Mouse (Mus musculus) embryonic fibroblast, embryonic 13.5 days (primary cell): ENCODE measurements around the gene Tnfrsf13b. TPM values are rescaled to one million over a fixed set of nuclear protein-coding genes. Genes with fewer than 3 reads are reported as not detected.
A peak's percentile ranks its signal among the peaks of the same experiment; 100 is the strongest.
"Not testable (repeated sequence)": the region's sequence is repeated elsewhere in the genome, so short reads cannot be mapped to it uniquely, and the experiment has no call there.

Experiments
- H3K27ac ChIP-seq: 2 replicates; pipeline ENCODE4 v1.5.1; 2012; ENCODE audit warnings: low read length, control low read depth, inconsistent platforms; ENCODE audit not compliant: insufficient read depth
- H3K4me1 ChIP-seq: 2 replicates; pipeline ENCODE4 v1.6.1; 2011; ENCODE audit warnings: low read length; ENCODE audit not compliant: control insufficient read depth, insufficient read depth
- H3K4me3 ChIP-seq: 2 replicates; pipeline ENCODE4 v1.5.1; 2011; ENCODE audit warnings: mild to moderate bottlenecking, control low read depth, low read length; ENCODE audit not compliant: insufficient read depth
- CTCF ChIP-seq: IDR thresholded peaks from 2 replicates; pipeline ENCODE4 v1.5.1; 2011; ENCODE audit warnings: mild to moderate bottlenecking, control low read depth, low read length, moderate library complexity, borderline replicate concordance; ENCODE audit not compliant: insufficient read depth
- POLR2A ChIP-seq: IDR thresholded peaks from 2 replicates; pipeline ENCODE4 v1.6.1; 2011; ENCODE audit warnings: low read depth, mild to moderate bottlenecking, control low read depth, low read length, moderate library complexity
- polyA plus RNA-seq: library from polyadenylated mRNA; stranded (reverse); fragments of >200 nt; gene quantifications from 2 replicates; pipeline ENCODE4 v1.2.4, GENCODE M21; 2011; ENCODE audit warnings: low read depth; ENCODE audit not compliant: missing spikeins, insufficient read length

Gene Tnfrsf13b
- polyA plus RNA-seq, 1 experiment = not detected

DNA sequence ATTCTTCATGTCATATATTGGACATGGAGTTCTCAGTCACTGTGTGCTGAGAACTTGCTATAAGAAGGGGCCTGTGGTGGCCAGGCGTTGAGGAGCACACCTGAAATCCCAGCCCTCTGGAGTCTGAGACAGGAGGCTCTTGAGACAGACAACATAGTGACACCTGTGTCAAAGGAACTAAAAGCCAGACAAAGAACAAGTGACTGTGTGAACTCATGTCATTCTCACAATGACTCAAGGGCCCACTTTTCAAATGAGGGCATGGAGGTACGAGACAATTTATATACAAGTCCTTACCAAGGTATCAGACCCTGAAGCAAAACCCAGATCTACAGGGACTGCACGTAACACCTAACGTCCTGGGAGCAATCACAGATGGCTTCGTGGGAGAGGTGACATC is 585 bp upstream of the Tnfrsf13b start:
- Histone ChIP-seq H3K4me3 (no peak overlapping the region), H3K4me1 (no peaks in the 10 kb centered on the region), H3K27ac (no peak overlapping the region)
- TF ChIP-seq CTCF = no peak
- no peak for TF ChIP-seq POLR2A

DNA sequence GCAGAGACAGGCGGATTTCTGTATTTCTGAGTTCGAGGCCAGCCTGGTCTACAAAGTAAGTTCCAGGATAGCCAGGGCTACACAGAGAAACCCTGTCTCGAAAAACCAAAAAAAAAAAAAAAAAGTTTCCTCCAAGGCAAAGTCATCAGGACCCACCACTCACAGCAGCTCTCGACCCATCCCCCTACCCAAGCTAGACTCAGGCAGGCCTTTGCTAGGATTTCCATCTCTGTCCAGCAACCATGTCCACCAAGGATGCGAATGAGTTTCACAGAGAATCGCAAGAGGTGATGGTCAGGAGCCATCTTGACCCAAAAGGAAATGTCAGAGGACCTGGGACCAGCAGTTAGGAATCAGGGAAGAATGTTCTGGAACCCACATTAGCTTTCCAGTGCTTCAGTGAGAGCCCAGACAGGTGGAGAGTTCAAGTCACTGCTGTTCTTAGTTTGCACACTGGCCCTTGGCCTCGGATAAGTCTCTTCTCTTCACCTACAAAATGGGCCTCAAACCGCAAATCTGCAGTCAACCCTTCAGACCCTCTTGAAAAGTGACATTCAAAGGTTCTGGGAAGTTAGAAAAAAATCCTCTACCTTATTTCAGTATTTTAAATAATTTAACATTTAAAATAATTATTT is 983 bp downstream of the Tnfrsf13b start:
- H3K4me1 ChIP-seq = no peaks in the 10 kb centered on the region
- H3K27ac ChIP-seq = no peak overlapping the region
- TF ChIP-seq POLR2A = no peak
- TF ChIP-seq CTCF = no peak
- H3K4me3 ChIP-seq = no peak overlapping the region

DNA sequence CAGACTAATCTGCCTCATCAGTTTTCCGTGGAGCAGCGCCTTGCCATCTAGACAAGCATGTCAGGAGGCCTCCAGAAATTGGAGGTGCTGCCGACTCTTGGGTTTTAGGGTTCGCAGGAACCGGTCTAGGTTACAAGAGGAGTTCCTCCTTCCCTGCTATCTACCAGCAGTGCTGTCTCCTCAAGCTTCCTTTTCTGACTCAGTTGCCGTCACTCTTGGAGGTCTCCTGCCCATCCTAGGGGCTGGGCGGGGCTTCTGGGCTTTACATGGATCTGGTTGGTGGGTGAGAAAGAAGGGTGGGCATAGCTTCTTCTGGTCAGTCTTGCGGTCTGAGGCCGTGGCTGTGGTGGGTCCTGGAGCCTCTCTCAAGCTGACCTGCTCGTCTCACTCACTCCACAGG is 2.8 kb downstream of the Tnfrsf13b start:
- Histone ChIP-seq H3K4me1 (no peaks in the 10 kb centered on the region), H3K27ac (no peak overlapping the region), H3K4me3 (no peak overlapping the region)
- no peak for TF ChIP-seq CTCF
- TF ChIP-seq POLR2A = no peak

DNA sequence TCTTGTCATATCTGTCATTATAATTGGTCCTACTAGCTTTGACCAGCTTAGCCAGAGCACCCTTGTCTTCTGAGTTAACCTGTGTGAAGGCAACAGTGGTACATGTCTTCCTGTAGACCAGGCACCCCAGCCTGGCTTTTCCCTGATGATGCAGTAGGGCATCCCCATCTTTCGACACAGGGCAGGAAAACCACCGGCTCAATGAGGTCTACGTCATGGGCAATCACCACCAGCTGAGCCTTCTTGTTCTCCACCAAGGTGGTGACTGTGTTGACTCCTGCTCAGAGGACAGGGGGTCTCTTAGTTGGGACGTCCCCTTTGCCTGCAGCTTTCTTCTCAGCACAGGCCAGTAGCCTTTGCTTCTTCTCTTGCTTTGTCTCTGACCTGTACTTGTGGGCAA is 4.1 kb downstream of the Tnfrsf13b start:
- H3K4me3 ChIP-seq, H3K27ac ChIP-seq, H3K4me1 ChIP-seq: not testable (repeated sequence)

DNA sequence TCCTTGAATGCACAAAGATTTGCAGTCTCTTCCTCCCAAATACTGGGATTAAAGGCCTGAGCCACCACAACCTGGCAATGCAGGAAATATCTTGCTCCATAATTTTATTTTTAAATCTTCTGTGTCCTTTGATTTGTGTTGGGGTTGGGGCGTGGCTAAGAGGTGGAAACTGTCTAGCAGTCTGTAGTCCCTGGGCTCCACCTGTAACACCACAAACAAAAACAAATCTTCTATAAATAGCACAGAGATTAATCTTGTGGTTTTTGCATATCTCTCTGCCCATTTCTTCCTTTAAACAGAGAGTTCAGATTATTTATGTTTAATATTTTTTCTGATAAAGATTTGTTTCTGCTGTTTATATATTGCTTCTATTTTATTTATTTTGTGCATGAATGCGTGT is 6.4 kb downstream of the Tnfrsf13b start:
- Histone ChIP-seq H3K27ac (no peak overlapping the region), H3K4me1 (no peaks in the 10 kb centered on the region), H3K4me3 (no peak overlapping the region)
- TF ChIP-seq CTCF (no peak), POLR2A (no peak)

DNA sequence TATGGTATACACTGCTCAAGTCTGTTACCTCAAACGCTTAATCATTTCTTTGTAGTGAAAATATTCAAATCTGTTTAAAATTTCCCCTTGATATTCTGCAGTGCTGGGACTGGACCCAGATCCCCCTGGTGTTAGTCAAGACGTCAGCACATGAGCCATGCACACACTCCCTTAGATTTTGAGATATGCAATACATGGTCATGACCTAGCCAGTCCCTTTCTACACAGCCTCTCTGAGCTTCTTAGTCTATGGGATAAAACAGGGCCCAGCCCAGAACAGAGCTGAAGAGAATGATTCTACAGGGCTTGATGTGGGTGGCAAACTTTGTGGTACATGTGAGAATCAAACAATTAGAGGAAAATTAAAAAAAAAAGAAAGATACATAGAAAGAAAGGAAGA is 15.1 kb downstream of the Tnfrsf13b start:
- TF ChIP-seq POLR2A = no peak
- TF ChIP-seq CTCF = no peak
- Histone ChIP-seq H3K4me1 (no peaks in the 10 kb centered on the region), H3K4me3 (no peak overlapping the region), H3K27ac (no peak overlapping the region)

DNA sequence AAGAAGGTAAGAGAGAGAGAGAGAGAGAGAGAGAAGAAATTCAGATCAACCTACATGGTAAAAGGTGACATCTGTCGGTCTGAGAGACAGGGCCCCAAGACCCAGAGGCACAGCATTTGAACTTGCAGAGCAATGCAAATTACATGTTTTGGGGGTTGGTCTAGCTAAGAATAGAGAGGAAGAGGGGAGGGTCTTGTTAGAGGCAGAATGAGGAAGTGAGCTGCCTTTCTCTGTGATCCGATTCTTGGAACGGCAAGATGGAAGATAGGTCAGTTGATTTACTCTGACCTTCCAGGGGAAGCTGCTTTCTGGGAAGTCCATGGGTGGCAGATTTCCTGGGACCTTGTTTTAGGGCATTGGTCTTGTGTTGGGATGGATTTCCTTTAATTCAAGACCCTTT is 15.7 kb downstream of the Tnfrsf13b start:
- no peaks in the 10 kb centered on the region for H3K4me1 ChIP-seq
- TF ChIP-seq CTCF (no peak), POLR2A (no peak)
- no peak overlapping the region for H3K27ac ChIP-seq
- no peak overlapping the region for H3K4me3 ChIP-seq

DNA sequence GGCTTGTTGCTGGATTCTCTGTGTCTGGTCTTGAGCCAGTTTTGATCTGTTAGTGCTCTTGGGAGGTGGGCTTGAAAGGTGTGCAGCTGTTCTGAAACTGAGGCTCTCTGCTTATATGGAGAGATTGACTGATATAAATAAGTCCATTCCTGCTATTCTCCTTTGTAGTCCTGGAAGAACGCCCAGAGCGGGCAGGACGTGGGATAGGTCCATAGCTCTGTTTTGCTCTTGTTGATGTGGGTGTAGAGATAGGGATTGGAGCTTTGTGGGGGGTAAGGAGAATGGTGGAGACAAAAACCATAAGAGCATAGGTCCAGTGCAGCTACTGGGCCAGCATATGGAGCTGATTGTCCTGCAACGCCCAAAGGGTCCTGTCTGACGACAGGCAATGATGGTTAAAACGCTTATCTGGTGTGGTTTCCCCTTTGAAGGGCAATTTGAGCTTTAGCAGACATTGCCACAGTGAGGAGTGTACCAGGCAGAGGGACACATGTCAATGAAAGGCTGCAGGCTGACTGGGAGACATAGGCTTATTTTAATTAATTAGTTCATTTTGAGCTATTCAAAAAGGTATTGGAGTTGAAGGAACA is 16.5 kb downstream of the Tnfrsf13b start:
- Histone ChIP-seq H3K4me1 (no peaks in the 10 kb centered on the region), H3K27ac (no peak overlapping the region), H3K4me3 (no peak overlapping the region)
- TF ChIP-seq POLR2A = no peak
- TF ChIP-seq CTCF = no peak

DNA sequence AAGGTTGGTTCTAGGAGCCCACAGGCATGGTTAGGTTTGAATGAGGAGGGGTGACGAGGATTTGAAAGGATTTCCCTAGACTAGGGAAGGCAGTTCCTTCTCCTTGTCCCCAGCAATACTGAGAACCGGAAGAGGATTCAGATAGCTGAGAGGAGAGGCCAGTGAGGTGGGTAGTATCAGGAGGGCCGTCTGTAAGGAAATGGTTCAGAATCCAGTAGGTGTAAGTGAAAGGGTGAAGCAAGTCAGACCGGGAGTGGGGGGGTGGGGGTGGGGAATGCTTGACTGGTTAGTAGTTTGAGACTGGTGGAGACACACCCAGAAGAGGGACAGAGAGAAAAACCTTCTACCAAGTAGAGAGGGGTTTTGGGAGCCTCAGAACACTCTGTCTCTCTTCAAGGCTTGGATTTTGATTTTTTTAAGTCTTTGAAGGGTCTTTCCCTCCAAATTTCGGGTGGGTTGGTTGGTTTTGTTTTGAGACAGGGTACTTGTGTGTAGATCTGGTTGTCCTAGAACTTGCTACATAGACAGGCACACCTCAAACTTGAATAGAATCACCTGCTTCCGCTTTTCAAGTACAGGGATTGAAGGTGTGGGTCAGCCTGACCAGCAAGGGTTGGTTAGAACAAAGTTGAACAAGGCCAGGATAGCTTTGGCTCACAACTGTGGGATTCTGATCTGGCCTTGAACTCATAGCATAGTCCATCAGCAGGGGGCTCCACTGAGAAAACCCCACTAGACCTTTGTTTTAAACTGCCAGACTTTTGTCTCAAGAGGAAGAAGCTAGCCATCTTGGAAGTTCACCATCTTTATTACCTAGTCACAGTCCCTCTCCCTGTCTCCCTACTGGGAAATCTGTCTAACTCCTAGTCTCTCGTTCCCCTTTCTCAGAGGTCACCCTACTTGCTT is 17.3 kb downstream of the Tnfrsf13b start:
- Histone ChIP-seq H3K4me3 (no peak overlapping the region), H3K27ac (no peak overlapping the region), H3K4me1 (no peaks in the 10 kb centered on the region)
- TF ChIP-seq POLR2A (no peak), CTCF (no peak)

DNA sequence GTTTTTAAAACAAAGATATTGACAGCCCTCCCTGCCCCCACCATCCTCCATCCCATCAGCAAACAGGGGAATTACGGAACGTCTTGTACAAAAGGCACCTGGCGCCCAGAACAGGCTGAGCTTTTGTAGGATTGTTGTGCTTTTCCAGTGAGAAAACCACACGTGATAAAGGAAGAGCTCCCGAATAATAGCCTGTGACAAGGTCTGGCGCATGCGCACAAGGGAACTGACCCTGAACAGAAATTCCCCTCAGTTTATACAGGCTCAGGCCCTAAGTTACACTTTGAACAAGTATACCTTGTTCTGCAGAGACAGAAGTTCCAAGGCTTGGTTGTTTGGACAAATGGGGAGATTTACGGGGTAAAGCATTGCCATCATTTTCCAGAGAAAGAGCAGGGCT is 19.0 kb downstream of the Tnfrsf13b start:
- Histone ChIP-seq H3K4me3 (no peak overlapping the region), H3K4me1 (no peaks in the 10 kb centered on the region), H3K27ac (no peak overlapping the region)
- TF ChIP-seq POLR2A = no peak
- no peak for TF ChIP-seq CTCF

DNA sequence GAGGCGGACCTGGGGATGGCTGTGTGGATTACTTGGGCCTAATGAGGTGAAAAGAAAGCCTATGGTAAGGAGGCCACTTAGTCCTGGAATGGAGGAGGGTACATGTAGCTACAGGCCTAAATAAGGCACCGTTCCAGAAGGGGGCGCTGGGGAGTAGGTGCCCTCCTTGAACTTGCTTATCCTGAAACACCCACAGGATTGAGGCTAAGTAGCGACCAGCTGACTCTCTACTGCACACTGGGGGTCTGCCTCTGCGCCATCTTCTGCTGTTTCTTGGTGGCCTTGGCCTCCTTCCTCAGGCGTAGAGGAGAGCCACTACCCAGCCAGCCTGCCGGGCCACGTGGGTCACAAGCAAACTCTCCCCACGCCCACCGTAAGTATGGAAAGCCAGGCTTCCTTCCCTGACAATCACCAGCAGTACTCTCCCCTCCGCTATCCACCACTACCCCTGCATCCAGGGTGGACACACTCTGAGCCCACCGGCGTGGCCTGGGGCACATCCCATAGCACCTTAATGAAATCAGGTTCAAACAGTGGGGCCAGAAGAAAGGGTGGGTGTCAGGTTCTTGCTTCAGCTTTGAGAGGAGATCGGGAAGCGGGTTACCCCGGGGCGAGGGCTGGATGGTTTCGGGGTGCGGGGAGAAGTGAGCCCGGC is 20.2 kb downstream of the Tnfrsf13b start:
- no peak overlapping the region for H3K4me3 ChIP-seq
- H3K27ac ChIP-seq = no peak overlapping the region
- H3K4me1 ChIP-seq = no peaks in the 10 kb centered on the region
- TF ChIP-seq POLR2A (no peak), CTCF (0 out of 2 replicates have a peak, but pooled peaks have one; percentile 19)
